Mouse (Mus musculus) E14TG2a.4 (cell line): ENCODE measurements at regions not wholly inside any gene's neighbourhood (a gene's known extent, or its start where the extent isn't known, plus 50 kb on each side); places are given as distances from the start of the nearest gene placed in this dataset.

Experiments
- H3K27me3 ChIP-seq: 2 replicates; pipeline ENCODE4 v1.6.1; 2014; ENCODE audit warnings: low read length, control low read depth; ENCODE audit not compliant: insufficient read depth
- H3K36me3 ChIP-seq: 2 replicates; pipeline ENCODE4 v1.6.1; 2014; ENCODE audit warnings: low read length, control low read depth; ENCODE audit not compliant: insufficient read depth
- H3K4me1 ChIP-seq: replicated peaks from 2 replicates; pipeline ENCODE4 v1.6.1; 2014; ENCODE audit warnings: low read depth, low read length, control low read depth
- H3K4me3 ChIP-seq: replicated peaks from 2 replicates; pipeline ENCODE4 v1.5.1; 2014; ENCODE audit warnings: mild to moderate bottlenecking, low read length
- H3K9me3 ChIP-seq: 2 replicates; pipeline ENCODE4 v1.6.1; 2014; ENCODE audit warnings: low read length, control low read depth
- CTCF ChIP-seq: conservative IDR thresholded peaks from 2 replicates; pipeline ENCODE4 v1.5.1; 2014; ENCODE audit warnings: low read length
- NANOG ChIP-seq: IDR thresholded peaks from 2 replicates; pipeline ENCODE4 v1.6.1; 2014; ENCODE audit warnings: borderline replicate concordance, low read length, mixed read lengths
- POU5F1 ChIP-seq: IDR thresholded peaks from 2 replicates; pipeline ENCODE4 v1.6.1; 2014; ENCODE audit warnings: low read length, borderline replicate concordance

GRCm38 (mm10) chr11:56280216-56280615, 239.4 kb upstream of the Nmur2 start:
- Histone ChIP-seq H3K4me3 (no peak overlapping the region), H3K27me3 (no peaks in the 10 kb centered on the region), H3K9me3 (no peaks in the 10 kb centered on the region), H3K4me1 (no peaks in the 10 kb centered on the region), H3K36me3 (no peaks in the 10 kb centered on the region)
- no peak for TF ChIP-seq NANOG
- TF ChIP-seq POU5F1 = no peak
- no peak for TF ChIP-seq CTCF

DNA sequence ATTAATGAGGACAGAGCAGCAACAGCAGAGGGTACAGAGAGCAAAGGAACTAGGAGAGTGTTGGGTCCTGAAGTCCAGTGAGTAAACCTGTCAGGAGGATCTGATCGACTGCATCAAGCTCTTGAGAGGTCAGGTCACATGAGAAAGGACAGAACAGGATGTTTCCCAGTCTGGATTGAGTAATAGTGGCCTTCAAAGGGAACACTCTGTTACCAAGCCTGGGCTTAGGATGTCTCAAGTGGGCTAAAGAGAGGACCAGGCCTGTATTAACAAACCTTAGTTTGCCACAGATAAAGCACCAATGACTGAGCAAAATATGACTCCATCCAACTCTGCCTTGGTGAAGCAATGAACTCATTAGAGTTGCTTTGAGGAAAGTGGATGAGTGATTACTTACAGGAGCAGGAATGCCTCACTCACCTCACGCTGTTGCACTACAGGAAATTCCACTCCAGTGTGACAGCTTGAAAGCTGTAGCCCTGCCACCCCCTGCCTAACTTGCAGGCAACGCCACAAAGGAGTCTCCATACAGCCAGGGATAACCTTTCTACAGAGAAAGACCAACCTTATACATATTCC, 229.2 kb upstream of the Nmur2 start:
- no peak for TF ChIP-seq NANOG
- no peak for TF ChIP-seq CTCF
- TF ChIP-seq POU5F1 = no peak
- Histone ChIP-seq H3K36me3 (no peaks in the 10 kb centered on the region), H3K4me3 (no peak overlapping the region), H3K9me3 (no peaks in the 10 kb centered on the region), H3K4me1 (no peaks in the 10 kb centered on the region), H3K27me3 (no peaks in the 10 kb centered on the region)

DNA sequence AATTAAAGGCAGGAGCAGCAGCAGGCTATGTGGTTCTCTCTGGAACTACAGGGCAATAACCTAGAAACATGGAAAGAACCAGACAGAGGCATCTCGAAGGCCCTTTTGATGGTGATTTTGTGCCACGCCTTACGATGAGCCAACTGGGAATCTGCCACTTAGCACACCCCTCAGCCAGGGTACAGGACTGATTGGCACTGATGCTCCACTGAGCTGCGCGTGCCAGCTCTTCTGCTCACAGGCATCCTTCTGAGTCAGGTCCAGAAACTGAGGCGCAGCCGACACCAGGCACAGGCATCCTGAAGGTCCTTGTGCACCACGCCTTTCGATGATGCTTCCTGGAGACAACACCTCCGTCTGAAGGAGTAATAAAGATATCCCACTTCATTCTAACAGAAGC, 221.9 kb upstream of the Nmur2 start:
- no peak overlapping the region for H3K4me3 ChIP-seq
- no peaks in the 10 kb centered on the region for H3K27me3 ChIP-seq
- TF ChIP-seq NANOG = no peak
- no peak for TF ChIP-seq CTCF
- no peak for TF ChIP-seq POU5F1
- no peaks in the 10 kb centered on the region for H3K4me1 ChIP-seq
- H3K36me3 ChIP-seq = no peaks in the 10 kb centered on the region
- H3K9me3 ChIP-seq = no peaks in the 10 kb centered on the region

GRCm38 (mm10) chr11:56256356-56256755, 215.5 kb upstream of the Nmur2 start:
- H3K27me3 ChIP-seq = no peaks in the 10 kb centered on the region
- H3K4me3 ChIP-seq = no peak overlapping the region
- no peaks in the 10 kb centered on the region for H3K9me3 ChIP-seq
- TF ChIP-seq NANOG = no peak
- no peak for TF ChIP-seq POU5F1
- TF ChIP-seq CTCF = no peak
- H3K4me1 ChIP-seq = no peaks in the 10 kb centered on the region
- no peaks in the 10 kb centered on the region for H3K36me3 ChIP-seq

- TF ChIP-seq POU5F1 = no peak
- no peak for TF ChIP-seq CTCF
- no peak for TF ChIP-seq NANOG
- Histone ChIP-seq H3K27me3 (no peaks in the 10 kb centered on the region), H3K9me3 (no peaks in the 10 kb centered on the region), H3K4me3 (no peak overlapping the region), H3K4me1 (peaks cover 6% of the 10 kb centered on the region; the same call in 1 of the 2 replicates), H3K36me3 (no peaks in the 10 kb centered on the region)
Measured at GRCm38 (mm10) chr11:56254437-56254836, 213.6 kb upstream of the Nmur2 start.

GRCm38 (mm10) chr11:56247333-56247823, 206.6 kb upstream of the Nmur2 start:
- H3K4me3 ChIP-seq = no peak overlapping the region
- H3K9me3 ChIP-seq = no peaks in the 10 kb centered on the region
- no peaks in the 10 kb centered on the region for H3K36me3 ChIP-seq
- no peaks in the 10 kb centered on the region for H3K27me3 ChIP-seq
- H3K4me1 ChIP-seq = peaks cover 24% of the 10 kb centered on the region
- no peak for TF ChIP-seq POU5F1

GRCm38 (mm10) chr11:56246549-56247332, 205.9 kb upstream of the Nmur2 start:
- Histone ChIP-seq H3K4me1 (peaks cover 24% of the 10 kb centered on the region), H3K9me3 (no peaks in the 10 kb centered on the region), H3K4me3 (no peak overlapping the region), H3K36me3 (no peaks in the 10 kb centered on the region), H3K27me3 (no peaks in the 10 kb centered on the region)
- TF ChIP-seq CTCF (no peak), POU5F1 (no peak), NANOG (no peak)

DNA sequence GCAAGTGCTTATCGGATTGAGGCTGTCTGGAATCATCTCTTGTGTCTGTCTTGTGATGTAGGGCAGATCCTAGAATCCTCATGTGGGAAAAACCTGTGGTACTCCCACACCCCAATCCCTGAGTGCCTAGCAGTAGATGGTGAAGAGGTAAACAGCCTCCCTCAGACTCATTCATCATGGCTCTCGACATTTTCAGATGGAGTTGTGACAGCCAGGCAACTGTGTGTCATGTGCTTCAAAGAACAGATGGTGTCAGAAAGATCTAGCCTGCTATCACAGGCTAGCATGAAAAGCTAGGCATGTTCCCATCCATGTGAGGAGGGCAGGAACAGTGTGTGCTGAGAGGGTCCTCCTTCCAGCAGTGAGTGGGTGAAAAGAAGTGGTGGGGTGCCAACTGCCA, 204.1 kb upstream of the Nmur2 start:
- H3K4me1 ChIP-seq = peaks cover 19% of the 10 kb centered on the region
- H3K27me3 ChIP-seq = no peaks in the 10 kb centered on the region
- H3K36me3 ChIP-seq = no peaks in the 10 kb centered on the region
- H3K4me3 ChIP-seq = no peak overlapping the region
- TF ChIP-seq CTCF (no peak), POU5F1 (no peak), NANOG (no peak)
- H3K9me3 ChIP-seq = no peaks in the 10 kb centered on the region
